Mouse (Mus musculus): ENCODE measurements around the gene Cdc42. TPM values are rescaled to one million over a fixed set of nuclear protein-coding genes. Genes with fewer than 3 reads are reported as not detected.

The Cdc42 gene
- polyA plus RNA-seq, 1 experiment from 2014 or later: 462 TPM

GRCm38 (mm10) chr4:137294032-137294431 lies 63.5 kb downstream of the Cdc42 start:
- Histone ChIP-seq H3K27ac (no peak overlapping the region), H3K4me1 (replicated peaks) (peaks cover 6% of the 10 kb centered on the region; the same call in 1 of the 2 replicates), H3K36me3 (no peaks in the 10 kb centered on the region), H3K4me2 (no peak overlapping the region), H3K9me3 (replicated peaks) (no peaks in the 10 kb centered on the region), H3K4me3 (no peak overlapping the region), H3K27me3 (peaks cover 9% of the 10 kb centered on the region; the same call in 1 of the 2 replicates), H3K9ac (no peak overlapping the region)
- 77% methylated on average over 7 of the region's 7 CpGs for WGBS
- no peak for ATAC-seq (replicated peaks; ENCODE audit: insufficient number of reproducible peaks, insufficient read depth, low FRiP score, low read depth)

- Histone ChIP-seq H3K4me3 (no peak overlapping the region), H3K36me3 (no peaks in the 10 kb centered on the region), H3K4me1 (replicated peaks) (no peaks in the 10 kb centered on the region), H3K9ac (no peak overlapping the region), H3K27me3 (peaks cover 9% of the 10 kb centered on the region; the same call in 1 of the 2 replicates), H3K27ac (no peak overlapping the region), H3K4me2 (no peak overlapping the region), H3K9me3 (replicated peaks) (no peaks in the 10 kb centered on the region)
- WGBS: 81% methylated on average over 7 of the region's 7 CpGs
- no peak for ATAC-seq (replicated peaks; ENCODE audit: insufficient number of reproducible peaks, insufficient read depth, low FRiP score, low read depth)
Measured at GRCm38 (mm10) chr4:137292625-137293024, 64.9 kb downstream of the Cdc42 start.

- H3K27ac ChIP-seq: no peak overlapping the region
- 79% methylated on average over 3 of the region's 3 CpGs for WGBS
- H3K27me3 ChIP-seq: peaks cover 11% of the 10 kb centered on the region; the same call in 1 of the 2 replicates
- no peaks in the 10 kb centered on the region for H3K4me1 ChIP-seq (replicated peaks)
- H3K4me2 ChIP-seq: no peak overlapping the region
- no peaks in the 10 kb centered on the region for H3K9me3 ChIP-seq (replicated peaks)
- no peak for ATAC-seq (replicated peaks; ENCODE audit: insufficient number of reproducible peaks, insufficient read depth, low FRiP score, low read depth)
- no peak overlapping the region for H3K9ac ChIP-seq
- no peaks in the 10 kb centered on the region for H3K36me3 ChIP-seq
- H3K4me3 ChIP-seq: no peak overlapping the region
Measured at GRCm38 (mm10) chr4:137290250-137290649, 67.3 kb downstream of the Cdc42 start.

- peaks cover 14% of the 10 kb centered on the region for H3K27me3 ChIP-seq
- H3K4me2 ChIP-seq: no peak overlapping the region
- no peaks in the 10 kb centered on the region for H3K9me3 ChIP-seq (replicated peaks)
- H3K4me3 ChIP-seq: no peak overlapping the region
- no peaks in the 10 kb centered on the region for H3K36me3 ChIP-seq
- no peak for ATAC-seq (replicated peaks; ENCODE audit: insufficient number of reproducible peaks, insufficient read depth, low FRiP score, low read depth)
- H3K9ac ChIP-seq: no peak overlapping the region
- 84% methylated on average over 6 of the region's 6 CpGs for WGBS
- H3K4me1 ChIP-seq (replicated peaks): no peaks in the 10 kb centered on the region
- H3K27ac ChIP-seq: no peak overlapping the region
Measured at GRCm38 (mm10) chr4:137289701-137290100, 67.8 kb downstream of the Cdc42 start.

GRCm38 (mm10) chr4:137287818-137288217 lies 69.7 kb downstream of the Cdc42 start:
- no peaks in the 10 kb centered on the region for H3K9me3 ChIP-seq (replicated peaks)

GRCm38 (mm10) chr4:137287206-137287605 lies 70.3 kb downstream of the Cdc42 start:
- no peak for ATAC-seq (replicated peaks; ENCODE audit: insufficient number of reproducible peaks, insufficient read depth, low FRiP score, low read depth)
- no peaks in the 10 kb centered on the region for H3K36me3 ChIP-seq
- WGBS: 68% methylated on average over 13 of the region's 13 CpGs
- H3K4me2 ChIP-seq: no peak overlapping the region
- H3K4me3 ChIP-seq: no peak overlapping the region
- H3K27ac ChIP-seq: no peak overlapping the region
- H3K27me3 ChIP-seq: peaks cover 35% of the 10 kb centered on the region
- no peak overlapping the region for H3K9ac ChIP-seq
- peaks cover 13% of the 10 kb centered on the region for H3K4me1 ChIP-seq (replicated peaks)
- no peaks in the 10 kb centered on the region for H3K9me3 ChIP-seq (replicated peaks)

More at GRCm38 (mm10) chr4:137287818-137288217, 69.7 kb downstream of the Cdc42 start:
- H3K27me3 ChIP-seq: peaks cover 32% of the 10 kb centered on the region
- H3K4me3 ChIP-seq: no peak overlapping the region
- no peaks in the 10 kb centered on the region for H3K36me3 ChIP-seq
- no peak overlapping the region for H3K9ac ChIP-seq
- peaks cover 7% of the 10 kb centered on the region for H3K4me1 ChIP-seq (replicated peaks)
- 3% methylated on average over 4 of the region's 4 CpGs for WGBS
- ATAC-seq (replicated peaks; ENCODE audit: insufficient number of reproducible peaks, insufficient read depth, low FRiP score, low read depth): no peak
- no peak overlapping the region for H3K27ac ChIP-seq
- no peak overlapping the region for H3K4me2 ChIP-seq

GRCm38 (mm10) chr4:137286662-137286953 lies 70.9 kb downstream of the Cdc42 start:
- no peak for ATAC-seq (replicated peaks; ENCODE audit: insufficient number of reproducible peaks, insufficient read depth, low FRiP score, low read depth)
- Histone ChIP-seq H3K4me3 (no peak overlapping the region), H3K27ac (no peak overlapping the region), H3K9me3 (replicated peaks) (no peaks in the 10 kb centered on the region), H3K4me2 (no peak overlapping the region), H3K36me3 (no peaks in the 10 kb centered on the region), H3K9ac (no peak overlapping the region), H3K27me3 (peaks cover 41% of the 10 kb centered on the region), H3K4me1 (replicated peaks) (peaks cover 13% of the 10 kb centered on the region)
- 61% methylated on average over 8 of the region's 8 CpGs for WGBS

GRCm38 (mm10) chr4:137285876-137286661 lies 71.5 kb downstream of the Cdc42 start:
- no peaks in the 10 kb centered on the region for H3K9me3 ChIP-seq (replicated peaks)
- no peak overlapping the region for H3K4me3 ChIP-seq
- 77% methylated on average over 15 of the region's 15 CpGs for WGBS
- H3K27me3 ChIP-seq: peaks cover 46% of the 10 kb centered on the region
- H3K4me2 ChIP-seq: no peak overlapping the region
- H3K27ac ChIP-seq: no peak overlapping the region
- peaks cover 13% of the 10 kb centered on the region for H3K4me1 ChIP-seq (replicated peaks)
- ATAC-seq (replicated peaks; ENCODE audit: insufficient number of reproducible peaks, insufficient read depth, low FRiP score, low read depth): no peak
- H3K9ac ChIP-seq: no peak overlapping the region
- H3K36me3 ChIP-seq: no peaks in the 10 kb centered on the region

- H3K4me3 ChIP-seq: no peak overlapping the region
- H3K4me1 ChIP-seq (replicated peaks): peaks cover 18% of the 10 kb centered on the region
- peaks cover 67% of the 10 kb centered on the region for H3K27me3 ChIP-seq
- H3K36me3 ChIP-seq: no peaks in the 10 kb centered on the region
- 0 out of 2 replicates have a peak overlapping the region, but pooled peaks have one; percentile 9 for H3K4me2 ChIP-seq
- no peak overlapping the region for H3K27ac ChIP-seq
- H3K9ac ChIP-seq: no peak overlapping the region
- 13% methylated on average over 4 of the region's 4 CpGs for WGBS
- no peaks in the 10 kb centered on the region for H3K9me3 ChIP-seq (replicated peaks)
- no peak for ATAC-seq (replicated peaks; ENCODE audit: insufficient number of reproducible peaks, insufficient read depth, low FRiP score, low read depth)
Measured at GRCm38 (mm10) chr4:137283407-137283732, 74.2 kb downstream of the Cdc42 start.

GRCm38 (mm10) chr4:137282584-137283406 lies 74.7 kb downstream of the Cdc42 start:
- Histone ChIP-seq H3K4me3 (no peak overlapping the region), H3K9ac (no peak overlapping the region; the same call in 1 of the 2 replicates), H3K4me1 (replicated peaks) (peaks cover 24% of the 10 kb centered on the region), H3K4me2 (peak overlapping the region; percentile 9; the same call in 1 of the 2 replicates), H3K27ac (peak overlapping the region; percentile 15; the same call in 1 of the 2 replicates), H3K9me3 (replicated peaks) (no peaks in the 10 kb centered on the region), H3K36me3 (no peaks in the 10 kb centered on the region), H3K27me3 (peaks cover 73% of the 10 kb centered on the region)
- 14% methylated on average over 17 of the region's 17 CpGs for WGBS
- 0 out of 2 replicates have a peak, but pooled peaks have one; percentile 8 for ATAC-seq (replicated peaks; ENCODE audit: insufficient number of reproducible peaks, insufficient read depth, low FRiP score, low read depth)

GRCm38 (mm10) chr4:137282122-137282521 lies 75.4 kb downstream of the Cdc42 start:
- peaks cover 30% of the 10 kb centered on the region for H3K4me1 ChIP-seq (replicated peaks)
- H3K4me2 ChIP-seq: no peak overlapping the region
- ATAC-seq (replicated peaks; ENCODE audit: insufficient number of reproducible peaks, insufficient read depth, low FRiP score, low read depth): no peak
- H3K9ac ChIP-seq: no peak overlapping the region
- H3K27me3 ChIP-seq: peaks cover 79% of the 10 kb centered on the region
- peak overlapping the region; percentile 15; the same call in 1 of the 2 replicates for H3K27ac ChIP-seq
- 75% methylated on average over 5 of the region's 5 CpGs for WGBS
- no peak overlapping the region for H3K4me3 ChIP-seq
- no peaks in the 10 kb centered on the region for H3K9me3 ChIP-seq (replicated peaks)
- no peaks in the 10 kb centered on the region for H3K36me3 ChIP-seq
